Mouse (Mus musculus) kidney, adult 2 months (tissue): ENCODE measurements around the gene Bud23.

ENCODE experiments used
- CTCF ChIP-seq: fragments of 200-500 bp; conservative IDR thresholded peaks from 2 replicates; pipeline ENCODE4 v1.5.1; 2011; ENCODE audit warnings: low read depth, mild to moderate bottlenecking, control low read depth, low read length, moderate library complexity, mixed read lengths; ENCODE audit not compliant: insufficient read depth, insufficient read length
- POLR2A ChIP-seq: fragments of 200-500 bp; IDR thresholded peaks from one replicate; pipeline ENCODE4 v1.6.1; 2011; ENCODE audit warnings: low read depth, low read length, control low read depth

DNA sequence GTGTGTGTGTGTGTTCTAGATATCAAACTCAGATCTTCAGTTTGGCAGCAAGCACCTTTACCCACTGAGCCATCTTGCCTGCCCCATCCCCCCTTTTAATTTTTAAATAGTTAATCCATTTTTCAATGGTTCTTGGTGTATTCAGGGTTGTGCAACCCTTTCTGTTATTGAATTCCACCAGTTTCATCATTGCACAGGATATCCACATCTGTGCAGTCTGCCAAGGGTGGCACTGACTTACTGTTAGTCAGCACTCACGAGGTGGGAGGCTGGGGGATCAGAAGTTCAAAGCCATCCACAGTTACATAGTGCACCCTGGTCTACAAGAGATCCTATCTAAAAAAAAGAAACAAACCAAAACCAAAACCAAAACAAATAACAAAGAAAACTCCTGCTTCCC, 36.2 kb upstream of the Bud23 start:
- TF ChIP-seq POLR2A (no peak), CTCF (no peak)
